Mouse (Mus musculus) olfactory bulb, adult 2 months (tissue): ENCODE measurements around the gene Slco4a1.

Source experiments
- CTCF ChIP-seq: fragments of 200-500 bp; IDR thresholded peaks from 2 replicates; pipeline ENCODE4 v1.5.1; 2012; ENCODE audit warnings: low read depth, mild to moderate bottlenecking, low read length, moderate library complexity; ENCODE audit not compliant: insufficient read depth
- POLR2A ChIP-seq: fragments of 200-500 bp; IDR thresholded peaks from 2 replicates; pipeline ENCODE4 v1.6.1; 2012; ENCODE audit warnings: mild to moderate bottlenecking, low read depth, low read length, moderate library complexity; ENCODE audit not compliant: insufficient read depth

DNA sequence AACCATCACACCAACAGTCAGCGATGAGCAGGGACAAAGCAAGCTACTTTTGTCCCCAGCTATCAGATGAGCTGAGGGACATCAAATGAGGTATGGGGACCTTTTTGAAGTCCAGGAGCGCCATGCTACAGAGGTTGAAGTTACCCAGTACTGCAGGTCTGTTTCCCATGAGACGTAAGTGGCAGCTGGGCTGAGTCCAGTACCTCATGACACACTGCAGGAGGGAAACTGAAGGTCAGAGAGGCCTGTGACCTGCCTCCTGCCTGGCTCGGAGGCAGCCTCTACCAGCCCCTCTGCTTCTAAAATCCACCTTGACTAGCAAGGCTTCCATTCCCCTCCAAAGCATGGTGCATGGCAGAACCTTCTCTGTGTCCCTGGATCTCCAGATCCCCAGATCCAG lies 3.4 kb downstream of the Slco4a1 start:
- TF ChIP-seq POLR2A (no peak), CTCF (no peak)
